Mouse (Mus musculus) liver (tissue): Measurements from ENCODE around the gene Bad.
"Not testable (repeated sequence)": the region's sequence is repeated elsewhere in the genome, so short reads cannot be mapped to it uniquely, and the experiment has no call there.

Experiments
- DNase-seq: peaks from one replicate; pipeline ENCODE4 v3.0.0-alpha.2; 2020; ENCODE audit warnings: mixed read lengths

Gene Bad

DNA sequence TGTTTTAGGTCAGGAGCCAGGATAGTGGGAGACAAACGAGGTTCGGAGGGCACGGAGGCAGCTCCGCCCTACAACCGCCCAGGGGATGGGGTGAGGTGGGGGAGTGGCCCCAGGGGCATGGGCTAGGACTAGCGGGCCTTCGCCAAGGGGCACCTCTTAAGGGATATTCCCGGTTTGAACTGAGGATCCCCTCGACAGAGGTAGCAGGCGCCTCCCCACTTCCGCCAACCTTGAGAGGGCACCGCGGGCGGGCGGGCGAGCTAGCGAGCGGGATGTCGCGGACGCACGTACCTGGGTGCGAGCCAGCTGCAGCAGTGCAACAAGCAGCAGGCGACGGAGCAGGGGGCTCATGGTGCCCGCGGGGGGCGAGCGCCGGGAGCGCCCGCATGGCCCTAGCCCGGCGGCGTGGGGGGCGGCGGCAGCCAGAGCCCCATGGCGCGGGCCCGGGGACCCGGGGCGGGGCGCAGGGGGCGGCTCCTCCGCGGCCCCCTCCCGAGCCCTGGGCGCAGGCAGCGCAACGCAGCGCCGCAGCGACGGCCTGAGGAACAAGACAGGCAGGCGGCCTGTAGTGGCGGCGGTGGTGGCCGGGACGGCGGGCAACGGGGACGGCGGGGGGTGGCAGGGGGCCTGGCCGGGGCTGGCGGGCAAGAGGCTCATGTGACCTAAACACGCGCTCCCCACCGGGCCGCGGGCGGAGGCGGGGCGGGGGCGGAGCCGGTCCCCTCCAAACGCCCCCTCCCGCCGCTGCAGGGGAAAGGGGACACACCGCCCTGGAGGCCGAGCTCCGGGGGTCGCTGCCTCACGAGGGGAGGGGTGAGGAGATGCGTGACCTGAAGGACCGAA, 45.6 kb downstream of the Bad start, which contains the start of gene Vegfb:
Gene Vegfb (minus strand): TSS at position 591 of the 843 bp plus-strand sequence.
- DNase-seq = peak; percentile 72

DNA sequence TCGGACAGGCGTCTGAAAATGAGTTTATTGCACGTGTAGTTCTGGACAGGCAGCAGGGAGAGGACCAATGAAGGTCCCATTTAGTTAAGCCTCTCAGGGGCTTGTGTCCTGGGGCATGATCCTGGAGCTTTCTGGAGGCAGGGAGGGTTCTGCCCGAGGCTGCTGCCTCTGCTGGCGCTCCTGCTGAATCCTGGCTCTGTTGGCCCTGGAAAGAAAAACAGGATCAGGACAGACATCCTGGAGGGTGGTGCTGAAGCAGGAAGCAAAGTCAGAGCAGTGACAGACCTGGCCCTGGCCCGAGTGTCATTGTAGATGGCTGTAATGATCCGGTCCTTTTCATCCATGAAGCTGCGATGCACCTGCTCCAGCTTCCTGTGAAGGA, 46.2 kb downstream of the Bad start:
- no peak for DNase-seq

DNA sequence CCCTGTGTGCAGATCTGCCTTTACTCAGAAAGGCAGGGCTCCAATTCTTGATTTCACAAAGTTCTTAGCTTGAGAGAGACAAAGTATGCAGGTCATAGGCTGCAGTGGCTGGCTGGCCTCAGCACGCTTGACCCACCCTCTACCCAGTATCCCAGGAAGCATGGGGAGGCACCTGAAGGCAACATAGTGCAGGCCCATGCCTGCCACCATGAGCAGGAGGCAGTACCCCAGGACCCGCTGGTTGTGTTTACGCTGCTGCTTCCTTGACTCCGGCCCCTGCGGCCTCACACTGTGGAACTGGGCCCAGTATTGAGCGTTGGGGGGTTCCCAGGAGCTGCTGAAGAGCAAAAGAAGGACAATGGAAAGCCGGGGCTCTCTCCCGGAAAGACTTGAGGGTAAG, 47.6 kb downstream of the Bad start:
- no peak for DNase-seq

- no peak for DNase-seq
Measured at GRCm38 (mm10) chr19:6990712-6991111, 49.1 kb downstream of the Bad start.

GRCm38 (mm10) chr19:6991166-6991565, 49.5 kb downstream of the Bad start:
- not testable (repeated sequence) for DNase-seq

GRCm38 (mm10) chr19:6992011-6992858, 50.6 kb downstream of the Bad start, which contains the start of gene Dnajc4:
Gene Dnajc4, minus strand, starts transcription at chr19:6992572.
- peak; percentile 99 for DNase-seq

DNA sequence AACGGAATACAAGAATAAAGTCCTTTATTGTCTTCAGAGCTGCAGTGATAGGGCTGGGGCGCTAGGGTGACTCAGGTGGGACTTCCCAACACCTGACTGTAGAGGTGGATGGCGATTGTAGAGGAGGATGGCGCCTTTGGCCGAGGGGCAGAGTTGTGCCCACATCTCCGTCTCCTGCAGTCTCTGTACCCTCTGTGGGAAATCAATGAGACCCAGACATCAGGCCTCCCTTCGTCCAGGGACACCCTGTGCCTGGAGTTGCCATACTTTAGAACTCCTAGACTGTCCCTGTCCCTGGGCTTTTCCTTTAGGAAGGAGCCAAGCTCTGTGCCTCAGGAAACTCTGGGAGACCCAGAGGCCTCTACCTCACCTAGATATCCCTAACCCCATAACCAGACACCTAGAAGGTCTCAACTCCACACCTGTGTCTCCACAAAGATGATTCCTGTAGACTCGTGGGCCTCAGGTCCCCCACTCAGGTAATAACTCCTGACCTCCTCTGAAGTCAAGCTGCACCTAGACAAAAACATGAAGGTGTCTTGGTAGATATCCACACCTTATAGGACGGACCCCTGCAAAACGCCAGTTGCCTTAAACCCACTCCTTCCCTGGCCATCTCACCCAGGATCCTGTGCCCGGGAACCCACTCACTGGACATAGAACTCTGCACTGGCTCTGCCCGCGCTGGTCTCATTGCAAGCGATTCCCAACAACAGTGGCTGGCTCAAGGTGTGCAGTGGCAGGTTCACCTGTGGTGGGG, 51.5 kb downstream of the Bad start:
- no peak for DNase-seq

DNA sequence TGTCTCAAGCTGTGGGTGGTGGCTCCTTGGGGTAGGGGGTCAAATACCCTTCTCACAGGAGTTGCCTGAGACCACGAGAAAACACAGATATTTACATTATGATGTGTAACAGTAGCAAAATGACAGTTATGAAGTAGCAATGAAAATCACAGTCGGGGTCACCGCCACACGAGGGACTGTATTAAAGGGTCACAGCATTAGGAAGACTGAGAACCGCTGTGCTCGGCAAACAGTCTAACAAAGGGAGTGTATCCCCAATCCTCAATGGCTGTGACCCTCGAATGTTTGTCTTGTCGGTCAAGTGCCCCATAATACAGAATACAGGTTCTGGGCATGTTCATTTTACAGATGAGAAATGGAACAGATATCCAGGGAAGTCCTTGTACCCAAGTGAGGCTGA, 52.3 kb downstream of the Bad start:
- DNase-seq = no peak

- DNase-seq = no peak
Measured at GRCm38 (mm10) chr19:6994489-6994888, 52.8 kb downstream of the Bad start.

DNA sequence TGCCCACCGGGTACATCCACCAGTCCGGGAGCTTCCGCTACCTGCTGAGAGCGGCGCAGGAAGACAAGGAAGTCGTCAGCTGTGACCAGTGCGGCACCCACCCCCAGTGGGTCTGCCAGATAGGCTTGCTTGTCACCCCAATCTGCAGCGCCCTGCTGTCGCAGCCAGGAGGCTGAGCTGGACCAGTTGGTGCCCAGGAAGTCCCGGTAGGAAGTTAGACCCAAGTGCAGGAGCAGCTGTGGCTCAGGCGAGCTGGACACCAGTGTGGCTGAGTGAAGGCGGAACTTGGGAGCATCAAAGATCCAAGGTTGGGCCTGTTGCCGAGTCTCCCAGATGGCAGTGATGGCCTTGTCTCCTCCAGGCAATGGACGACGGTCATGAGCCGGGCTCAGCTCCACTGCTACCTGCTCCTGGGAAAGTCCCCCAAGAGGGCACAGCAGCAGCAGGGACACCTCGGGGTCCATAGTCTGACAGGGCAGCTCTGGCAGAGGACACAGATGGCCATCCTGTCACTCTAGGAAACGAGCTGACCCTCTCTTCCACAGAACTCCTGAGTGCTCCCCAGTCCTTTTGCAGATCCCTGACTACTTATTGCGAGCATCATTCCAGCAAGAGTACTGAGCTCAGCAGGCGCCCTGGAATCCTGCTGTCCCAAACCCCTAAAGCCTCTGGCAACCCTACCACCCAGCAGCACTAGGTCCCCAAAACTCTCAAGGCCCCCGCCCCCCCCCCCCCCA, 53.8 kb downstream of the Bad start:
- no peak for DNase-seq

DNA sequence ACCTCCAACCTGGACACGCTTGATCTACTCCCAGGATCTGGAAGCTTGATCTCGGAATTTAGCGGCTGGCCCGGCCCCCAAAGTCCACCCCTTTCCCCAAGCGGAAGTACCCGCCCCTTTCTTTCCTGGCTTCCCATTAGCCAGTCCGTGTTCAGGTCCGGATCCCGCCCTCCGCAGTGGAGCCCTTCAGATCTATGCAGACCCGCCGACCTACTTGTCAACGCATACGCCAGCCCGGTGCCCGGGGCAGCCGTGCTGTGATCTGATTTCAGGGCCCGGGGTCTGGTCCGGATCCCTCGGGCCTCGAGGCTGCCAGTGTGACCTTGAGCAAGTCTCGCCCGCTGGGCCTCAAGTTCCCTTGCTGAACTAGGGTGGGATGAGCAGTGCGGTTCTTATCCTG, 54.3 kb downstream of the Bad start, which contains the start of the genes Nudt22 and Trpt1:
Gene Nudt22 (minus strand): TSS at position 112 of the 400 bp plus-strand sequence.
Gene Trpt1 (plus strand): TSS at position 126 of the 400 bp plus-strand sequence.
- peak; percentile 91 for DNase-seq

- DNase-seq = no peak
Measured at GRCm38 (mm10) chr19:6997721-6998290, 56.1 kb downstream of the Bad start.

- no peak for DNase-seq
Measured at GRCm38 (mm10) chr19:6999360-7000063, 57.9 kb downstream of the Bad start.
